Comparison of ENCODE assay signal across 8 mouse cellular contexts in genomic region chr10:75932081-75932678, GRCm38 (mm10). TPM values are rescaled to one million over a fixed set of nuclear protein-coding genes. Genes with fewer than 3 reads are reported as not detected.
A peak's percentile ranks its signal among the peaks of the same experiment; 100 is the strongest.
DNase-seq lines count a peak whose midpoint lies in the region; ATAC-seq and TF ChIP-seq lines count a peak whose summit lies in the region.

No protein-coding gene starts in this region.

- H3K9ac ChIP-seq in kidney, embryonic 15.5 days = peak overlapping the region; percentile 83

- H3K4me3 ChIP-seq in thymus, adult 2 months (ENCODE audit: control insufficient read depth, insufficient read depth, low read length) = peak overlapping the region; percentile 46
- peak overlapping the region; percentile 89 for H3K4me3 ChIP-seq in brown adipose tissue, adult 24 weeks (ENCODE audit: insufficient read depth, low read depth, low read length)
- peak overlapping the region; percentile 74 for H3K4me3 ChIP-seq in heart, embryonic 10.5 days
- peak overlapping the region; percentile 63 for H3K4me3 ChIP-seq in kidney, embryonic 15.5 days (replicated peaks)

- peak; percentile 75 for ATAC-seq in kidney, embryonic 15.5 days (replicated peaks; ENCODE audit: low FRiP score)

- WGBS in thymus, adult 2 months = 3% methylated on average over 44 of the region's 44 CpGs
- WGBS in heart, embryonic 10.5 days = 2% methylated on average over 38 of the region's 44 CpGs
- under 1% methylated on average over 44 of the region's 44 CpGs for WGBS in kidney, embryonic 15.5 days

- no peak overlapping the region for H3K27ac ChIP-seq in thymus, adult 2 months (ENCODE audit: control insufficient read depth, insufficient read depth, low read length)
- H3K27ac ChIP-seq in brown adipose tissue, adult 24 weeks (replicated peaks; ENCODE audit: low read depth, low read length) = peak overlapping the region; percentile 37; the same call in 1 of the 2 replicates
- peak overlapping the region; percentile 94 for H3K27ac ChIP-seq in heart, embryonic 10.5 days
- H3K27ac ChIP-seq in kidney, embryonic 15.5 days = peak overlapping the region; percentile 51

- peaks cover 17% of the 10 kb centered on the region for H3K4me1 ChIP-seq in thymus, adult 2 months (replicated peaks; ENCODE audit: control insufficient read depth, insufficient read depth, low read length)
- H3K4me1 ChIP-seq in brown adipose tissue, adult 24 weeks (ENCODE audit: control insufficient read depth, insufficient read depth, insufficient read length, low read length) = peaks cover 16% of the 10 kb centered on the region
- H3K4me1 ChIP-seq in heart, embryonic 10.5 days = peaks cover 47% of the 10 kb centered on the region
- peaks cover 53% of the 10 kb centered on the region for H3K4me1 ChIP-seq in kidney, embryonic 15.5 days

- H3K27me3 ChIP-seq in thymus, adult 2 months (ENCODE audit: control insufficient read depth, insufficient read depth, low read length) = peaks cover 4% of the 10 kb centered on the region; the same call in 1 of the 2 replicates
- H3K27me3 ChIP-seq in heart, embryonic 10.5 days (ENCODE audit: insufficient read depth, poor library complexity, severe bottlenecking) = peaks cover 88% of the 10 kb centered on the region
- peaks cover 13% of the 10 kb centered on the region for H3K27me3 ChIP-seq in kidney, embryonic 15.5 days

- DNase-seq in thymus, adult 2 months = peak; percentile 34
- DNase-seq in thymus, adult 18-20 months = no peak
- no peak for DNase-seq in heart, embryonic 10.5 days (ENCODE audit: low spot score)
- DNase-seq in lung, postnatal 36 days = peak; percentile 56
- peak; percentile 31 to 58 for DNase-seq in spleen, postnatal 36 days (ENCODE audit: low spot score in 2 of 2)
- DNase-seq in left cerebral cortex, postnatal 36 days (ENCODE audit: low spot score in 2 of 2) = no peak

- TF ChIP-seq CTCF in thymus, adult 2 months (IDR thresholded peaks at IDR 0.05; ENCODE audit: borderline replicate concordance, control insufficient read depth, extremely low read depth, insufficient read depth, low read length, poor library complexity) = no peak

- intact Hi-C loops in left cerebral cortex, postnatal 36 days (cut with DNase I) = no loop called here

- no peaks in the 10 kb centered on the region for H3K36me3 ChIP-seq in thymus, adult 2 months (ENCODE audit: control insufficient read depth, insufficient read depth, low read length)
- peaks cover 7% of the 10 kb centered on the region for H3K36me3 ChIP-seq in heart, embryonic 10.5 days
- H3K36me3 ChIP-seq in kidney, embryonic 15.5 days = peaks cover 8% of the 10 kb centered on the region

- H3K9me3 ChIP-seq in heart, embryonic 10.5 days = no peaks in the 10 kb centered on the region
- H3K9me3 ChIP-seq in kidney, embryonic 15.5 days (replicated peaks) = no peaks in the 10 kb centered on the region

- no peak for TF ChIP-seq POLR2A in thymus, adult 2 months (IDR thresholded peaks at IDR 0.05; ENCODE audit: control insufficient read depth, extremely low read depth, insufficient read depth, low read length, poor library complexity)

- H3K4me2 ChIP-seq in kidney, embryonic 15.5 days = peak overlapping the region; percentile 96

RNA-seq across cellular contexts. Expression of gene Chchd10, which starts 0.8 kb away (rescaled TPM):
- polyA plus RNA-seq in thymus, adult 2 months (2012; rRNA removed) = 172 and 198 TPM in 2 replicates
- 3,122 and 3,143 TPM in 2 replicates for polyA plus RNA-seq in brown adipose tissue, adult 24 weeks (2012; ENCODE audit: insufficient read depth, insufficient read length, missing spikeins)
- 333 and 524 TPM in 2 replicates for polyA plus RNA-seq in heart, embryonic 10.5 days (2016; fragmentation: Nextera tagmentation; extraction: Ambion mirVana)
- 140 and 148 TPM in 2 replicates for polyA plus RNA-seq in kidney, embryonic 15.5 days (2015; fragmentation: Nextera tagmentation; extraction: Ambion mirVana)
- 100 to 1,000 TPM; 373 to 446 TPM for total RNA-seq in left cerebral cortex, postnatal 36 days (2021)

RNA-seq across cellular contexts. Expression of gene Mmp11, which starts 4.1 kb away (rescaled TPM):
- 7.5 and 9.3 TPM in 2 replicates for polyA plus RNA-seq in thymus, adult 2 months (2012; rRNA removed)
- polyA plus RNA-seq in brown adipose tissue, adult 24 weeks (2012; ENCODE audit: insufficient read depth, insufficient read length, missing spikeins) = 4.1 and 7.6 TPM in 2 replicates
- polyA plus RNA-seq in heart, embryonic 10.5 days (2016; fragmentation: Nextera tagmentation; extraction: Ambion mirVana) = 19.4 and 39.0 TPM in 2 replicates
- polyA plus RNA-seq in kidney, embryonic 15.5 days (2015; fragmentation: Nextera tagmentation; extraction: Ambion mirVana) = 48.2 and 57.3 TPM in 2 replicates
- total RNA-seq in left cerebral cortex, postnatal 36 days (2021) = 1 to 10 TPM in 1 of 2 experiments, under 1 TPM in 1; 0.79 to 1.7 TPM

RNA-seq across cellular contexts. Expression of gene Gm867, which starts 8.3 kb away (rescaled TPM):
- 0.42 TPM in 1 of 2 replicates, not detected in the other for polyA plus RNA-seq in thymus, adult 2 months (2012; rRNA removed)
- polyA plus RNA-seq in brown adipose tissue, adult 24 weeks (2012; ENCODE audit: insufficient read depth, insufficient read length, missing spikeins) = not detected in 2 replicates
- 0.39 and 0.76 TPM in 2 replicates for polyA plus RNA-seq in heart, embryonic 10.5 days (2016; fragmentation: Nextera tagmentation; extraction: Ambion mirVana)
- polyA plus RNA-seq in kidney, embryonic 15.5 days (2015; fragmentation: Nextera tagmentation; extraction: Ambion mirVana) = 0.30 and 1.0 TPM in 2 replicates
- under 1 TPM in 1 of 2 experiments, not detected in 1; 0.35 TPM for total RNA-seq in left cerebral cortex, postnatal 36 days (2021)

RNA-seq across cellular contexts. Expression of gene Vpreb3, which starts 10.7 kb away (rescaled TPM):
- 3.1 and 4.8 TPM in 2 replicates for polyA plus RNA-seq in thymus, adult 2 months (2012; rRNA removed)
- polyA plus RNA-seq in brown adipose tissue, adult 24 weeks (2012; ENCODE audit: insufficient read depth, insufficient read length, missing spikeins) = not detected in 2 replicates
- 0.74 and 0.83 TPM in 2 replicates for polyA plus RNA-seq in heart, embryonic 10.5 days (2016; fragmentation: Nextera tagmentation; extraction: Ambion mirVana)
- 0.57 and 1.2 TPM in 2 replicates for polyA plus RNA-seq in kidney, embryonic 15.5 days (2015; fragmentation: Nextera tagmentation; extraction: Ambion mirVana)
- total RNA-seq in left cerebral cortex, postnatal 36 days (2021) = not detected

RNA-seq across cellular contexts. Expression of gene Smarcb1, which starts 10.8 kb away (rescaled TPM):
- polyA plus RNA-seq in thymus, adult 2 months (2012; rRNA removed) = 63.0 and 75.5 TPM in 2 replicates
- 27.2 and 35.3 TPM in 2 replicates for polyA plus RNA-seq in brown adipose tissue, adult 24 weeks (2012; ENCODE audit: insufficient read depth, insufficient read length, missing spikeins)
- 157 and 204 TPM in 2 replicates for polyA plus RNA-seq in heart, embryonic 10.5 days (2016; fragmentation: Nextera tagmentation; extraction: Ambion mirVana)
- 219 and 239 TPM in 2 replicates for polyA plus RNA-seq in kidney, embryonic 15.5 days (2015; fragmentation: Nextera tagmentation; extraction: Ambion mirVana)
- 10 to 100 TPM; 80.0 to 82.4 TPM for total RNA-seq in left cerebral cortex, postnatal 36 days (2021)

Comparison
In these comparisons a context has a peak if more than half of its experiments do, and no peak if none do; other contexts are left out.
1. DNase-seq: peak in thymus, adult 2 months (single experiment), lung, postnatal 36 days (single experiment) and spleen, postnatal 36 days (2 of 2); none in thymus, adult 18-20 months (0 of 2), heart, embryonic 10.5 days (single experiment) and left cerebral cortex, postnatal 36 days (0 of 2).
2. Peak in every context shown above with its lines, with median percentiles within 50 percentile points of each other: H3K4me3 ChIP-seq.